Comparison of ENCODE assay signal across 23 mouse cellular contexts in genomic region chr17:49500234-49500633, GRCm38 (mm10).
DNase-seq lines count a peak whose midpoint lies in the region; ATAC-seq and TF ChIP-seq lines count a peak whose summit lies in the region.
"Had no signal": no experiment of that assay in that cellular context is flagged by ENCODE, and none has a peak within 500 bp of the region (broad histone marks: within the 10 kb centered on the region; RNA-seq: fewer than 3 reads in every experiment).

No protein-coding gene starts in this region.

- no peaks in the 10 kb centered on the region for H3K4me1 ChIP-seq in lung, embryonic 14.5 days (ENCODE audit: insufficient read depth)
- H3K4me1 ChIP-seq: embryonic facial prominence, embryonic 13.5 days had no signal

- H3K36me3 ChIP-seq in lung, embryonic 14.5 days (ENCODE audit: insufficient read depth), result peaks cover 15% of the 10 kb centered on the region
- H3K36me3 ChIP-seq: G1E; heart, embryonic 15.5 days had no signal

- no peak overlapping the region for H3K9ac ChIP-seq in lung, embryonic 14.5 days
- H3K9ac ChIP-seq: embryonic facial prominence, embryonic 13.5 days; heart, embryonic 15.5 days had no signal

- no peak overlapping the region for H3K4me3 ChIP-seq in lung, embryonic 14.5 days (ENCODE audit: low read depth, low read length)
- H3K4me3 ChIP-seq: embryonic facial prominence, embryonic 13.5 days; heart, adult 2 months; heart, embryonic 15.5 days; limb, embryonic 10.5 days had no signal

- H3K27me3 ChIP-seq in lung, embryonic 14.5 days (ENCODE audit: insufficient read depth, low read length), result no peaks in the 10 kb centered on the region
- H3K27me3 ChIP-seq: embryonic facial prominence, embryonic 13.5 days; heart, embryonic 15.5 days had no signal

- H3K27ac ChIP-seq in lung, embryonic 14.5 days (ENCODE audit: low read depth), result no peak overlapping the region
- H3K27ac ChIP-seq: embryonic facial prominence, embryonic 13.5 days; heart, adult 2 months; heart, embryonic 15.5 days; kidney, postnatal 0 days; limb, embryonic 10.5 days; stomach, postnatal 0 days had no signal

- WGBS in lung, embryonic 14.5 days, result 27% methylated on average over 2 of the region's 2 CpGs

- DNase-seq in cerebellum, postnatal 10 days, result peak; percentile 43 to 48
- no peak for DNase-seq in cerebellum, adult 9-11 months
- peak; percentile 43 for DNase-seq in lung, embryonic 14.5 days
- DNase-seq in lung, postnatal 25 days (ENCODE audit: low spot score), result no peak
- peak; percentile 36 to 51 for DNase-seq in adrenal gland, adult 18-20 months (ENCODE audit: low spot score in 2 of 2)
- peak; percentile 11 to 33 for DNase-seq in adrenal gland, postnatal 4 days (ENCODE audit: low spot score in 2 of 2)
- DNase-seq in natural killer cell, adult 2 months (ENCODE audit: low spot score in 2 of 2), result no peak
- DNase-seq in embryo, embryonic 10.5 days (ENCODE audit: low spot score), result no peak
- DNase-seq: cerebellum, adult 8-10 months; gastrocnemius, postnatal 10 days; heart, adult 2 months; kidney, adult 11 months; lung, adult 2 months; thymus, postnatal 36 days had no signal

- ATAC-seq in lung, embryonic 14.5 days (ENCODE audit: insufficient read depth), result no peak
- ATAC-seq: forebrain, embryonic 14.5 days had no signal

- no peak overlapping the region for H3K4me2 ChIP-seq in lung, embryonic 14.5 days
- H3K4me2 ChIP-seq: embryonic facial prominence, embryonic 13.5 days; heart, embryonic 15.5 days; liver, embryonic 11.5 days; midbrain, embryonic 11.5 days had no signal

- H3K9me3 ChIP-seq in lung, embryonic 14.5 days (ENCODE audit: low read depth, low read length), result no peaks in the 10 kb centered on the region
- H3K9me3 ChIP-seq: embryonic facial prominence, embryonic 13.5 days; heart, embryonic 15.5 days; limb, embryonic 10.5 days had no signal

- TF ChIP-seq CTCF in lung, embryonic 14.5 days (IDR thresholded peaks at IDR 0.05; ENCODE audit: low read depth), result no peak

Comparison
In these comparisons a context has a peak if more than half of its experiments do, and no peak if none do; other contexts are left out.
1. DNase-seq: peak in cerebellum, postnatal 10 days (2 of 2), lung, embryonic 14.5 days (single experiment), adrenal gland, adult 18-20 months (2 of 2) and adrenal gland, postnatal 4 days (2 of 2); none in cerebellum, adult 9-11 months (single experiment), lung, postnatal 25 days (single experiment), natural killer cell, adult 2 months (0 of 2) and embryo, embryonic 10.5 days (single experiment).